Mouse (Mus musculus) cerebellum, postnatal 14 days (tissue): ENCODE results near the gene Nufip1.

Experiments
- DNase-seq, 2 experiments: peaks; one replicate each; pipeline ENCODE4 v3.0.0; 2021; ENCODE audit warnings: mixed read lengths in 2 of 2

The Nufip1 gene

DNA sequence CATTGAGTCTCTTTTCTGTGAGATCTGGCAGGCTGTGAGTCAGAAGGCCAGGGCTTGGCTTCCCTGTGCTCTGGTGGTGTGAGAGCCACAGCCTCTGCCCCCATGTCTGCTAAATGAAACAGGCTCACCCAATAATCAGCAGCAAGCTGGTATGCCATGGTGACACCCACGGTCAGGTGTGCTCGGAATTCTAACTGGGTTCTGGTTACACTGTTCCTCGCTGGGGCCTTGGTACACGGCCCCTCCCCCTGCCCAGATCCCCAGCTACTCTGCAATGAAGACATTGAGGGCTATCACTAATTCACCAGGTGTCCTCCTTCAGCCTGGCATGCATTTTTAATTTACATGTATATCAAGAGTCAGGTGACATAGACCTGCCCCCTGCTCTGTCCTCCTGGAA lies 75.6 kb downstream of the Nufip1 start:
- peak; percentile 7 to 13 for DNase-seq
